Mouse (Mus musculus) heart, postnatal 0 days (tissue): Measurements from ENCODE around the gene Mrpl33. TPM values are rescaled to one million over a fixed set of nuclear protein-coding genes. Genes with fewer than 3 reads are reported as not detected.

ENCODE experiments used
- ATAC-seq: fragments of 200-750 bp; cut with Nextera tagmentation; 2 replicates; pipeline ENCODE4 v1.8.0; 2017; ENCODE audit warnings: low read depth, moderate number of reproducible peaks, moderate library complexity; ENCODE audit not compliant: insufficient read depth
- DNase-seq: peaks from one replicate; pipeline ENCODE4 v3.0.0-alpha.2; 2016; ENCODE audit warnings: low spot score
- H3K27ac ChIP-seq: fragments of 300-500 bp; sonication (generic); 2 replicates; pipeline ENCODE4 v1.5.1; 2014; ENCODE audit warnings: low read depth, mild to moderate bottlenecking
- H3K27me3 ChIP-seq: fragments of 300-500 bp; sonication (generic); 2 replicates; pipeline ENCODE4 v1.6.1; 2014; ENCODE audit warnings: low read length, mixed read lengths; ENCODE audit not compliant: control insufficient read depth, insufficient read depth
- H3K36me3 ChIP-seq: fragments of 300-500 bp; sonication (generic); replicated peaks from 2 replicates; pipeline ENCODE4 v1.6.1; 2014; ENCODE audit warnings: low read length, mixed read lengths; ENCODE audit not compliant: control insufficient read depth, insufficient read depth
- H3K4me1 ChIP-seq: fragments of 300-500 bp; sonication (generic); 2 replicates; pipeline ENCODE4 v1.6.1; 2014; ENCODE audit warnings: antibody characterized with exemption; ENCODE audit not compliant: control insufficient read depth, insufficient read depth
- H3K4me2 ChIP-seq: fragments of 300-500 bp; sonication (generic); 2 replicates; pipeline ENCODE4 v1.6.1; 2014; ENCODE audit warnings: low read depth, mild to moderate bottlenecking, low read length, moderate library complexity
- H3K4me3 ChIP-seq: fragments of 300-500 bp; sonication (generic); 2 replicates; pipeline ENCODE4 v1.5.1; 2014; ENCODE audit warnings: low read depth, low read length
- H3K9ac ChIP-seq: fragments of 300-500 bp; sonication (generic); replicated peaks from 2 replicates; pipeline ENCODE4 v1.6.1; 2014; ENCODE audit warnings: low read depth, low read length, mixed read lengths
- H3K9me3 ChIP-seq: fragments of 300-500 bp; sonication (generic); replicated peaks from 2 replicates; pipeline ENCODE4 v1.6.1; 2016; ENCODE audit warnings: low read length; ENCODE audit not compliant: control insufficient read depth
- CTCF ChIP-seq: IDR thresholded peaks from 2 replicates; pipeline ENCODE4 v1.5.1; 2016; ENCODE audit warnings: antibody characterized with exemption, control low read depth, low read depth
- EP300 ChIP-seq: IDR thresholded peaks from 2 replicates; pipeline ENCODE4 v1.6.1; 2016; ENCODE audit warnings: antibody characterized with exemption, low read depth
- WGBS: fragments of 180-500 bp; shearing (Covaris S2); extraction: QIAGEN DNeasy Blood & Tissue Kit; methylation state at CpG from one replicate; pipeline ENCODE4 v1.1.7; 2014; 5-methylcytosine and 5-hydroxymethylcytosine counted together
- microRNA-seq: library from miRNA; unstranded; fragments of <30 nt; microRNA quantifications from one replicate; pipeline ENCODE4, GENCODE M21; 2016
- polyA plus RNA-seq: library from polyadenylated mRNA; unstranded; fragments of >200 nt; fragmentation: Nextera tagmentation; extraction: Ambion mirVana; gene quantifications from 2 replicates; pipeline ENCODE4 v1.2.1, GENCODE M21; 2015
- total RNA-seq: library from RNA; depleted of rRNA; stranded (reverse); fragments of >200 nt; gene quantifications from 2 replicates; pipeline ENCODE4 v1.2.3, GENCODE M21; 2014; ENCODE audit warnings: low replicate concordance; rRNA removed

Gene Mrpl33
- total and polyA plus RNA-seq, 2 experiments from 2014 or later: 272 to 634 TPM

DNA sequence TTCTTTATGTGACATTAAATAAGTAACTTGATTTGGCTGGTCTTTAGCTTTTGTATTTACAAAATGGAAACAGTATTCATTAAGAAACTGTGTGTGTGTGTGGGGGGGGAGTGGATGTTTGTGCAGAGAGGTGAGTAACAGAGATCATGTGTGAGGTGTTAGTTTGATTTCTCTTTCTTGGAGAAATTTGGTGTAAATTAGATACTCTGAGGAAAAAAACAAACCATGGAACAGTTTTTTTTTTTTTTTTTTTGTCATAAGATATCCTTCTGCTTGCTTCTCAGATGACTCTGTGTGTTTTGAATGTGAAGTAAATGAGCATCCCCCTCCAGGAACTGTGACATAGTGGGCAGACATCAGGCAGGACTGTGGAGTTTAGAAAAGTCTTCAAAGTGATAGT lies 102.7 kb downstream of the Mrpl33 start:
- 0 out of 2 replicates have a peak, but pooled peaks cover 4% of the 10 kb centered on the region for H3K4me1 ChIP-seq
- H3K36me3 ChIP-seq: peaks cover 19% of the 10 kb centered on the region
- no peak overlapping the region for H3K4me3 ChIP-seq
- no peaks in the 10 kb centered on the region for H3K27me3 ChIP-seq
- TF ChIP-seq CTCF: no peak
- TF ChIP-seq EP300: no peak
- H3K4me2 ChIP-seq: no peak overlapping the region
- H3K27ac ChIP-seq: no peak overlapping the region
- ATAC-seq: no peak
- no peak for DNase-seq
- no peaks in the 10 kb centered on the region for H3K9me3 ChIP-seq
- no peak overlapping the region for H3K9ac ChIP-seq

DNA sequence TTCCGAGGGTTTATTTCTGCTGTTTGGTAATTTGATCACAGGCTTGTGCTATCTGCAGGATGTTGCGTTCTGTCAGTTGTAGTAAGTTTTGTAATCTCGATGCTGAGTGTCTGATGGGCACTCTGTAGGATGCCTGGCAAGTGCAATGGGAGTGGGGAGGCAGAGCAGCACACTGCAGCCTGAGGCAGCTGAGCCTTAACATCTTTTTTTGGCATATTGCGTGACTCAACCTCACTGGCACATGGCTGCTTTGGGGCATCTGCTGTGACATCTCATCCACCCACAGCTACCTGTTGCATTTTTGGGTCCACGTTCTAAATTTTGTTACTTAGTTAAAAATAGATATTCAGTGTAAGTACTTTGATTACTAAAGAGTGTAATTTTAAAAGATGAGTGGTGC lies 108.2 kb downstream of the Mrpl33 start:
- Histone ChIP-seq H3K4me3 (no peak overlapping the region), H3K9ac (no peak overlapping the region), H3K9me3 (no peaks in the 10 kb centered on the region), H3K4me2 (no peak overlapping the region), H3K27ac (no peak overlapping the region), H3K4me1 (no peaks in the 10 kb centered on the region), H3K27me3 (no peaks in the 10 kb centered on the region), H3K36me3 (peaks cover 26% of the 10 kb centered on the region)
- ATAC-seq: no peak
- no peak for DNase-seq
- WGBS: 84% methylated on average over 5 of the region's 5 CpGs
- TF ChIP-seq CTCF (no peak), EP300 (no peak)

DNA sequence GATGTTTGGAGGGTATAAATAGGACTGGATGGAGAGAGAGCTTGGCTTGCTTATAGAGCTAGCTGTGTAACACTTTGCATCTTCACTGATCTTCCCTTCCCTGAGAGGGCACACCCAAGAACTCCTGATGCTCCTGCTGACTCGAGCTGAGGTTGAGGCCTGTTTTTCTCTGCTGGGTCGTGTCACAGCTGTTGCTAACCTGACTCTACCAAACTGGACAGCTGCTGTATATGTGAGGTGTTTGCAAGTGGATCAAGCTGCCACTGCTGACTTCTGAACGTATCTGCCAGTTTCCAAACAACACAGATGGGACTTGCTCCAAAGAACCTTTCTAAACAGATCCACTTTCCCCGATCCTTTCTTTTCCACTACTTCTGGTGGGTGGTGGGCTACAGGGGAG lies 110.1 kb downstream of the Mrpl33 start:
- no peak for ATAC-seq
- no peak for DNase-seq
- Histone ChIP-seq H3K27ac (no peak overlapping the region), H3K4me2 (no peak overlapping the region), H3K4me1 (no peaks in the 10 kb centered on the region), H3K9ac (no peak overlapping the region), H3K36me3 (peaks cover 25% of the 10 kb centered on the region), H3K27me3 (no peaks in the 10 kb centered on the region), H3K4me3 (no peak overlapping the region), H3K9me3 (no peaks in the 10 kb centered on the region)
- TF ChIP-seq EP300 (no peak), CTCF (no peak)
- 73% methylated on average over 4 of the region's 4 CpGs for WGBS

DNA sequence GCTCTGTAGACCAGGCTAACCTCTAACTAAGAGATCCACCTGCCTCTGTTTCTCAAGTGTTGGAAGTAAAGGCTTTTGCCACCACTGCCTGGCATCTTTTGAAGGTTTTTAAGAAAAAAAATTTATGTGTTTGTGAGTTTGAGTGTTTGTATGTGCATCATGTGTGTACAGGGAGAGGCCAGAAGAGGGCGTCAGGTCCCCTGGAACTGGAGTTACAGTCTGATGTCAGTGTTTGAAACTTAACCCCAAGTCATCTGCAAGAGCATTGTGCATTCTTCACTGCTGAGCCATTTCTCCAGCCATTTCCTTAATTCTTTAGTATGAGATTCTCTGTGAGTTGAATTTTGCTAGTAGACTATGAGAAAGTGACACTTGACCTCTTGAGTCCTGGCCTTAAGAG lies 112.7 kb downstream of the Mrpl33 start:
- ATAC-seq (no peak), DNase-seq (no peak)
- Histone ChIP-seq H3K27ac (no peak overlapping the region), H3K4me3 (no peak overlapping the region), H3K9me3 (no peaks in the 10 kb centered on the region), H3K4me1 (0 out of 2 replicates have a peak, but pooled peaks cover 6% of the 10 kb centered on the region), H3K4me2 (no peak overlapping the region), H3K36me3 (peaks cover 8% of the 10 kb centered on the region), H3K27me3 (no peaks in the 10 kb centered on the region), H3K9ac (no peak overlapping the region)
- WGBS: 88% methylated on average over 1 of the region's 1 CpGs
- no peak for TF ChIP-seq CTCF
- no peak for TF ChIP-seq EP300

DNA sequence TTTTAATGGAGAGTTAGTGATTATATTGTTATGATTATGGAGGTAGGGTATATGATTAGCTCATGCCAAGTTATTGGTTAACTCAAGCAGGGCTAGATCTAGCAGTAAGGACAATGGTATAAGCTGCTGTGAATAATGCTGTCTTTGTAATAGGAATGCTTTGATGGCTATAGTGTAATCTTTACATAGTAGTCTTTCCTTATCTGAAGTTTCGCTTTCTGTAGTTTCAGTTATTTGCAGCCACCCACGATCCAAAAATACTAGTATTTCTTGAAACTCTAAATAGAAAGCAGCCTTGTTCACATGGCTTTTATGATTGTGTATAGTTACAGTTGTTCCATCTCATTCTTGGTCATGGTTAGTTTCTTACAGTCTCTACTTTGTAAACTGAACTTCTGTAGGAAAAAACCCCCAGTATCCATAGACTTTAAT lies 116.6 kb downstream of the Mrpl33 start:
- 65% methylated on average over 2 of the region's 2 CpGs for WGBS
- no peaks in the 10 kb centered on the region for H3K27me3 ChIP-seq
- TF ChIP-seq CTCF (no peak), EP300 (no peak)

DNA sequence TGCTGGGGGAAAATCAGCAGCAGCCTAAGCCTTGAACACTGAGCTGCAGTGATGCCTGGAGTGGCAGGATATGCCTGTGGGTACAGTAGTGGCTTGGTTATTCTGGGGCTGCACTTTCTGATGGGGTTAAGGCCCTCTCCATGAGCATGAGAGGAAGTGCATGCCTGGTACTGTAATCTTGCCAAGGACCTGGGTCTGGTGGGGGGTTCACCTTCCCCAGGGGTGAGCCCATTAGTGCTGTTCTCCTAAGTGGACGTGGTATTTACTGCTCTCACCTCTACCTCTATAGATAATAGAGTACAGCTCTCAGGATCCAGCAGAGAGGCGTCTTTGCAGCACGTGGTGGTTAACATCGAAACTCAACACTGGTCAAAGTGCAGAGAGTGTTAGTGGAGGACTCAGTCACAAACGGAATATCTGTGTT lies 117.1 kb downstream of the Mrpl33 start:
- TF ChIP-seq EP300: no peak
- no peak for TF ChIP-seq CTCF
- Histone ChIP-seq H3K4me2 (no peak overlapping the region), H3K9ac (no peak overlapping the region), H3K9me3 (no peaks in the 10 kb centered on the region), H3K36me3 (no peaks in the 10 kb centered on the region), H3K27me3 (no peaks in the 10 kb centered on the region), H3K4me3 (no peak overlapping the region), H3K4me1 (0 out of 2 replicates have a peak, but pooled peaks cover 6% of the 10 kb centered on the region), H3K27ac (no peak overlapping the region)
- no peak for DNase-seq
- no peak for ATAC-seq
- WGBS: 40% methylated on average over 5 of the region's 5 CpGs

More for the DNA sequence above, 116.6 kb downstream of the Mrpl33 start:
- no peak for DNase-seq
- H3K4me3 ChIP-seq: no peak overlapping the region
- H3K9me3 ChIP-seq: no peaks in the 10 kb centered on the region
- no peaks in the 10 kb centered on the region; the same call in 1 of the 2 replicates for H3K36me3 ChIP-seq
- no peak for ATAC-seq
- H3K9ac ChIP-seq: no peak overlapping the region
- 0 out of 2 replicates have a peak, but pooled peaks cover 6% of the 10 kb centered on the region for H3K4me1 ChIP-seq
- no peak overlapping the region for H3K4me2 ChIP-seq
- no peak overlapping the region for H3K27ac ChIP-seq

Small RNAs within 50 kb of the gene (microRNA-seq; reads per million reads assigned to microRNA genes)
- not detected for gene Mir3473e

Other genes starting within 250 kb of the Mrpl33 start
- gene Zfp512, start 144.5 kb upstream of the Mrpl33 start, total RNA-seq: 19.4 and 19.8 TPM in 2 replicates
- 21.4 and 22.1 TPM in 2 replicates for gene Zfp512, start 144.5 kb upstream of the Mrpl33 start, polyA plus RNA-seq
- 0.04 TPM in 1 of 2 replicates, not detected in the other for gene 4930548H24Rik, start 111.2 kb upstream of the Mrpl33 start, total RNA-seq
- gene 4930548H24Rik, start 111.2 kb upstream of the Mrpl33 start, polyA plus RNA-seq: not detected in 2 replicates
- 14.4 and 31.3 TPM in 2 replicates for gene Gpn1, start 102.2 kb upstream of the Mrpl33 start, total RNA-seq
- gene Gpn1, start 102.2 kb upstream of the Mrpl33 start, polyA plus RNA-seq: 27.6 and 29.1 TPM in 2 replicates
- gene Slc4a1ap, start 69.9 kb upstream of the Mrpl33 start, total RNA-seq: 7.6 and 19.9 TPM in 2 replicates
- 14.3 and 14.4 TPM in 2 replicates for gene Slc4a1ap, start 69.9 kb upstream of the Mrpl33 start, polyA plus RNA-seq
- gene Supt7l, start 69.1 kb upstream of the Mrpl33 start, total RNA-seq: 21.9 and 23.7 TPM in 2 replicates
- 12.1 and 13.5 TPM in 2 replicates for gene Supt7l, start 69.1 kb upstream of the Mrpl33 start, polyA plus RNA-seq
- 0.53 and 0.58 TPM in 2 replicates for gene Rbks, start 100.7 kb downstream of the Mrpl33 start, total RNA-seq
- gene Rbks, start 100.7 kb downstream of the Mrpl33 start, polyA plus RNA-seq: 9.1 and 9.4 TPM in 2 replicates
- gene Babam2, start 100.7 kb downstream of the Mrpl33 start, total RNA-seq: 46.5 and 51.3 TPM in 2 replicates
- gene Babam2, start 100.7 kb downstream of the Mrpl33 start, polyA plus RNA-seq: 39.1 and 39.5 TPM in 2 replicates